12 mouse cellular contexts compared by ENCODE assay signal in genomic region chr3:87854795-87855568, GRCm38 (mm10). TPM values are rescaled to one million over a fixed set of nuclear protein-coding genes. Genes with fewer than 3 reads are reported as not detected.
DNase-seq lines count a peak whose midpoint lies in the region; ATAC-seq and TF ChIP-seq lines count a peak whose summit lies in the region.
"Had no signal": no experiment of that assay in that cellular context is flagged by ENCODE, and none has a peak within 500 bp of the region (broad histone marks: within the 10 kb centered on the region; RNA-seq: fewer than 3 reads in every experiment).

No protein-coding gene starts in this region.

- 55% methylated on average over 7 of the region's 7 CpGs for WGBS in forebrain, embryonic 16.5 days
- 77% methylated on average over 7 of the region's 7 CpGs for WGBS in forebrain, embryonic 10.5 days
- 39% methylated on average over 7 of the region's 7 CpGs for WGBS in lung, embryonic 16.5 days
- WGBS in lung, adult 2 months = 39% methylated on average over 7 of the region's 7 CpGs
- 38% methylated on average over 7 of the region's 7 CpGs for WGBS in intestine, postnatal 0 days

- H3K9me3 ChIP-seq in forebrain, embryonic 16.5 days (ENCODE audit: control insufficient read depth, low read length) = no peaks in the 10 kb centered on the region
- H3K9me3 ChIP-seq in forebrain, embryonic 10.5 days = 0 out of 2 replicates have a peak, but pooled peaks cover 2% of the 10 kb centered on the region
- H3K9me3 ChIP-seq in lung, embryonic 16.5 days (ENCODE audit: control insufficient read depth, low read length) = no peaks in the 10 kb centered on the region
- no peaks in the 10 kb centered on the region for H3K9me3 ChIP-seq in intestine, postnatal 0 days (ENCODE audit: control insufficient read depth)
- H3K9me3 ChIP-seq: heart, embryonic 13.5 days; limb, embryonic 13.5 days had no signal

- no peak overlapping the region for H3K9ac ChIP-seq in forebrain, embryonic 16.5 days (replicated peaks; ENCODE audit: low read depth, low read length)
- no peak overlapping the region for H3K9ac ChIP-seq in lung, embryonic 16.5 days (ENCODE audit: low read length)
- H3K9ac ChIP-seq in intestine, postnatal 0 days (ENCODE audit: low read depth, low read length) = no peak overlapping the region
- H3K9ac ChIP-seq: heart, embryonic 13.5 days; limb, embryonic 13.5 days had no signal

- no peaks in the 10 kb centered on the region for H3K27me3 ChIP-seq in forebrain, embryonic 16.5 days (replicated peaks; ENCODE audit: control insufficient read depth, insufficient read depth, low read length)
- no peaks in the 10 kb centered on the region for H3K27me3 ChIP-seq in forebrain, embryonic 10.5 days (ENCODE audit: poor library complexity, severe bottlenecking)
- H3K27me3 ChIP-seq in lung, embryonic 16.5 days (ENCODE audit: control insufficient read depth, insufficient read depth, low read depth, low read length) = no peaks in the 10 kb centered on the region
- H3K27me3 ChIP-seq in intestine, postnatal 0 days (replicated peaks; ENCODE audit: control insufficient read depth, insufficient read depth, low read length) = no peaks in the 10 kb centered on the region
- H3K27me3 ChIP-seq: heart, embryonic 13.5 days; limb, embryonic 13.5 days had no signal

- TF ChIP-seq CTCF in lung, adult 2 months (IDR thresholded peaks at IDR 0.05; ENCODE audit: insufficient read depth, low read length) = no peak
- TF ChIP-seq CTCF in intestine, postnatal 0 days (IDR thresholded peaks at IDR 0.05; ENCODE audit: low read depth) = no peak

- TF ChIP-seq POLR2A in lung, adult 2 months (IDR thresholded peaks at IDR 0.05; ENCODE audit: borderline replicate concordance, extremely low read depth, low read depth, low read length) = no peak

- no peak overlapping the region for H3K4me3 ChIP-seq in forebrain, embryonic 16.5 days (replicated peaks; ENCODE audit: low read length)
- H3K4me3 ChIP-seq in forebrain, embryonic 10.5 days = no peak overlapping the region
- no peak overlapping the region for H3K4me3 ChIP-seq in lung, embryonic 16.5 days (ENCODE audit: low read length)
- H3K4me3 ChIP-seq in lung, adult 2 months (replicated peaks; ENCODE audit: extremely low read depth, low read depth, low read length) = no peak overlapping the region
- no peak overlapping the region for H3K4me3 ChIP-seq in intestine, postnatal 0 days (ENCODE audit: low read depth, low read length)
- H3K4me3 ChIP-seq: heart, embryonic 13.5 days; limb, embryonic 13.5 days had no signal

- no peak overlapping the region for H3K4me2 ChIP-seq in forebrain, embryonic 16.5 days (ENCODE audit: low read length)
- H3K4me2 ChIP-seq in lung, embryonic 16.5 days (ENCODE audit: low read depth, low read length) = no peak overlapping the region
- no peak overlapping the region for H3K4me2 ChIP-seq in intestine, postnatal 0 days (replicated peaks; ENCODE audit: low read depth)
- H3K4me2 ChIP-seq: heart, embryonic 13.5 days; limb, embryonic 13.5 days had no signal

- no peak overlapping the region for H3K27ac ChIP-seq in forebrain, embryonic 16.5 days (ENCODE audit: low read length)
- H3K27ac ChIP-seq in forebrain, embryonic 10.5 days = no peak overlapping the region
- H3K27ac ChIP-seq in lung, embryonic 16.5 days (ENCODE audit: low read length) = no peak overlapping the region
- 0 out of 2 replicates have a peak overlapping the region, but pooled peaks have one; percentile 30 for H3K27ac ChIP-seq in intestine, postnatal 0 days (ENCODE audit: low read depth, low read length)
- H3K27ac ChIP-seq: heart, embryonic 13.5 days had no signal

- H3K4me1 ChIP-seq in forebrain, embryonic 16.5 days (replicated peaks; ENCODE audit: control insufficient read depth, insufficient read depth, low read length) = no peaks in the 10 kb centered on the region; the same call in 1 of the 2 replicates
- H3K4me1 ChIP-seq in forebrain, embryonic 10.5 days = peaks cover 14% of the 10 kb centered on the region
- peaks cover 7% of the 10 kb centered on the region; the same call in 1 of the 2 replicates for H3K4me1 ChIP-seq in lung, embryonic 16.5 days (replicated peaks; ENCODE audit: control insufficient read depth, insufficient read depth, low read length)
- H3K4me1 ChIP-seq in lung, adult 2 months (ENCODE audit: control insufficient read depth, insufficient read depth, low read length) = no peaks in the 10 kb centered on the region
- H3K4me1 ChIP-seq in intestine, postnatal 0 days (replicated peaks; ENCODE audit: control insufficient read depth, insufficient read depth, low read length) = no peaks in the 10 kb centered on the region
- H3K4me1 ChIP-seq: heart, embryonic 13.5 days; limb, embryonic 13.5 days had no signal

- no peak for DNase-seq in forebrain, embryonic 10.5 days (ENCODE audit: extremely low spot score, low spot score)
- DNase-seq in lung, adult 2 months = no peak
- DNase-seq in lung, postnatal 4 days = peak; percentile 35 to 70
- DNase-seq in cerebellum, postnatal 14 days = no peak
- no peak for DNase-seq in layer of hippocampus, adult 8-10 months (ENCODE audit: low spot score in 2 of 2)
- DNase-seq: B cell, adult 2 months had no signal

- H3K36me3 ChIP-seq in forebrain, embryonic 16.5 days (ENCODE audit: control insufficient read depth, insufficient read depth) = peaks cover 22% of the 10 kb centered on the region
- H3K36me3 ChIP-seq in forebrain, embryonic 10.5 days (replicated peaks) = peaks cover 45% of the 10 kb centered on the region
- H3K36me3 ChIP-seq in lung, embryonic 16.5 days (ENCODE audit: control insufficient read depth, insufficient read depth, low read length) = peaks cover 18% of the 10 kb centered on the region
- peaks cover 33% of the 10 kb centered on the region for H3K36me3 ChIP-seq in intestine, postnatal 0 days (ENCODE audit: control insufficient read depth, insufficient read depth)

- ATAC-seq in forebrain, embryonic 16.5 days = peak; percentile 29; the same call in 1 of the 2 replicates
- ATAC-seq in lung, embryonic 16.5 days (ENCODE audit: low read depth) = peak; percentile 32
- ATAC-seq in intestine, postnatal 0 days = no peak

RNA-seq across cellular contexts. Expression of gene Sh2d2a, which starts 8.4 kb away (rescaled TPM):
- polyA plus RNA-seq in forebrain, embryonic 16.5 days (2015; fragmentation: Nextera tagmentation; extraction: Ambion mirVana) = not detected in 2 replicates
- 0.09 and 0.10 TPM in 2 replicates for polyA plus RNA-seq in forebrain, embryonic 10.5 days (2016; fragmentation: Nextera tagmentation; extraction: Ambion mirVana)
- polyA plus RNA-seq in lung, embryonic 16.5 days (2015; fragmentation: Nextera tagmentation; extraction: Ambion mirVana) = 0.36 and 2.0 TPM in 2 replicates
- 2.6 and 2.8 TPM in 2 replicates for polyA plus RNA-seq in lung, adult 2 months (2012; rRNA removed)
- 0.17 and 0.47 TPM in 2 replicates for polyA plus RNA-seq in intestine, postnatal 0 days (2015; fragmentation: Nextera tagmentation; extraction: Ambion mirVana)
- total RNA-seq in layer of hippocampus, adult 8-10 months (2022) = not detected
- polyA plus RNA-seq: embryonic facial prominence, embryonic 11.5 days; limb, embryonic 13.5 days had no signal

RNA-seq across cellular contexts. Expression of gene Prcc, which starts 30.4 kb away (rescaled TPM):
- 13.8 and 16.4 TPM in 2 replicates for polyA plus RNA-seq in forebrain, embryonic 16.5 days (2015; fragmentation: Nextera tagmentation; extraction: Ambion mirVana)
- 16.9 and 17.3 TPM in 2 replicates for polyA plus RNA-seq in forebrain, embryonic 10.5 days (2016; fragmentation: Nextera tagmentation; extraction: Ambion mirVana)
- 8.3 and 11.7 TPM in 2 replicates for polyA plus RNA-seq in lung, embryonic 16.5 days (2015; fragmentation: Nextera tagmentation; extraction: Ambion mirVana)
- polyA plus RNA-seq in lung, adult 2 months (2012; rRNA removed) = 26.2 and 30.7 TPM in 2 replicates
- polyA plus RNA-seq in intestine, postnatal 0 days (2015; fragmentation: Nextera tagmentation; extraction: Ambion mirVana) = 7.9 and 8.0 TPM in 2 replicates
- total RNA-seq in layer of hippocampus, adult 8-10 months (2022) = 10 to 100 TPM; 53.2 to 58.8 (median 53.7) TPM

RNA-seq across cellular contexts. Expression of gene Pear1, which starts 30.9 kb away (rescaled TPM):
- polyA plus RNA-seq in forebrain, embryonic 16.5 days (2015; fragmentation: Nextera tagmentation; extraction: Ambion mirVana) = 6.9 and 7.4 TPM in 2 replicates
- 10.7 and 11.2 TPM in 2 replicates for polyA plus RNA-seq in forebrain, embryonic 10.5 days (2016; fragmentation: Nextera tagmentation; extraction: Ambion mirVana)
- 32.4 and 34.5 TPM in 2 replicates for polyA plus RNA-seq in lung, embryonic 16.5 days (2015; fragmentation: Nextera tagmentation; extraction: Ambion mirVana)
- polyA plus RNA-seq in lung, adult 2 months (2012; rRNA removed) = 87.2 and 112 TPM in 2 replicates
- polyA plus RNA-seq in intestine, postnatal 0 days (2015; fragmentation: Nextera tagmentation; extraction: Ambion mirVana) = 7.7 and 10.1 TPM in 2 replicates
- 10 to 100 TPM; 10.5 to 12.7 (median 12.2) TPM for total RNA-seq in layer of hippocampus, adult 8-10 months (2022)

RNA-seq across cellular contexts. Expression of gene Hdgf, which starts 51.1 kb away (rescaled TPM):
- 186 and 212 TPM in 2 replicates for polyA plus RNA-seq in forebrain, embryonic 16.5 days (2015; fragmentation: Nextera tagmentation; extraction: Ambion mirVana)
- 199 and 219 TPM in 2 replicates for polyA plus RNA-seq in forebrain, embryonic 10.5 days (2016; fragmentation: Nextera tagmentation; extraction: Ambion mirVana)
- 81.3 and 86.3 TPM in 2 replicates for polyA plus RNA-seq in lung, embryonic 16.5 days (2015; fragmentation: Nextera tagmentation; extraction: Ambion mirVana)
- 51.6 and 82.6 TPM in 2 replicates for polyA plus RNA-seq in lung, adult 2 months (2012; rRNA removed)
- 93.8 and 107 TPM in 2 replicates for polyA plus RNA-seq in intestine, postnatal 0 days (2015; fragmentation: Nextera tagmentation; extraction: Ambion mirVana)
- total RNA-seq in layer of hippocampus, adult 8-10 months (2022) = 100 to 1,000 TPM; 137 to 145 (median 140) TPM

RNA-seq across cellular contexts. Expression of gene Insrr, which starts 58.2 kb away (rescaled TPM):
- 0.52 and 0.57 TPM in 2 replicates for polyA plus RNA-seq in forebrain, embryonic 16.5 days (2015; fragmentation: Nextera tagmentation; extraction: Ambion mirVana)
- 0.06 and 0.14 TPM in 2 replicates for polyA plus RNA-seq in forebrain, embryonic 10.5 days (2016; fragmentation: Nextera tagmentation; extraction: Ambion mirVana)
- polyA plus RNA-seq in lung, embryonic 16.5 days (2015; fragmentation: Nextera tagmentation; extraction: Ambion mirVana) = 0.04 and 0.23 TPM in 2 replicates
- 0.19 and 0.66 TPM in 2 replicates for polyA plus RNA-seq in lung, adult 2 months (2012; rRNA removed)
- 0.05 TPM in 2 replicates for polyA plus RNA-seq in intestine, postnatal 0 days (2015; fragmentation: Nextera tagmentation; extraction: Ambion mirVana)
- under 1 TPM; 0.49 to 1.00 (median 0.68) TPM for total RNA-seq in layer of hippocampus, adult 8-10 months (2022)

Comparison
In these comparisons a context has a peak if more than half of its experiments do, and no peak if none do; other contexts are left out.
1. DNase-seq: peak in lung, postnatal 4 days (2 of 2); none in forebrain, embryonic 10.5 days (single experiment), lung, adult 2 months (single experiment), cerebellum, postnatal 14 days (0 of 2) and layer of hippocampus, adult 8-10 months (0 of 2).